ENCODE assay signal across 8 mouse cellular contexts in genomic region chr17:35021842-35022477, GRCm38 (mm10). TPM values are rescaled to one million over a fixed set of nuclear protein-coding genes. Genes with fewer than 3 reads are reported as not detected.
DNase-seq lines count a peak whose midpoint lies in the region; ATAC-seq and TF ChIP-seq lines count a peak whose summit lies in the region.

No protein-coding gene starts in this region.

- H3K9ac ChIP-seq in hindbrain, embryonic 13.5 days, result no peak overlapping the region
- no peak overlapping the region for H3K9ac ChIP-seq in embryonic facial prominence, embryonic 13.5 days
- no peak overlapping the region for H3K9ac ChIP-seq in intestine, postnatal 0 days (ENCODE audit: low read depth, low read length)

- WGBS in hindbrain, embryonic 10.5 days, result 66% methylated on average over 6 of the region's 6 CpGs
- 65% methylated on average over 6 of the region's 6 CpGs for WGBS in hindbrain, embryonic 13.5 days
- WGBS in embryonic facial prominence, embryonic 13.5 days, result 67% methylated on average over 6 of the region's 6 CpGs
- 25% methylated on average over 6 of the region's 6 CpGs for WGBS in intestine, postnatal 0 days

- peak overlapping the region; percentile 39 for H3K4me3 ChIP-seq in hindbrain, embryonic 10.5 days
- H3K4me3 ChIP-seq in hindbrain, embryonic 13.5 days, result no peak overlapping the region
- H3K4me3 ChIP-seq in embryonic facial prominence, embryonic 13.5 days, result no peak overlapping the region
- H3K4me3 ChIP-seq in intestine, postnatal 0 days (ENCODE audit: low read depth, low read length), result no peak overlapping the region

- peak overlapping the region; percentile 86 for H3K27ac ChIP-seq in hindbrain, embryonic 10.5 days
- no peak overlapping the region; the same call in 1 of the 2 replicates for H3K27ac ChIP-seq in hindbrain, embryonic 13.5 days
- H3K27ac ChIP-seq in embryonic facial prominence, embryonic 13.5 days, result peak overlapping the region; percentile 28; the same call in 1 of the 2 replicates
- no peak overlapping the region for H3K27ac ChIP-seq in intestine, postnatal 0 days (ENCODE audit: low read depth, low read length)

- peaks cover 17% of the 10 kb centered on the region for H3K36me3 ChIP-seq in hindbrain, embryonic 10.5 days
- peaks cover 12% of the 10 kb centered on the region for H3K36me3 ChIP-seq in hindbrain, embryonic 13.5 days
- peaks cover 10% of the 10 kb centered on the region for H3K36me3 ChIP-seq in embryonic facial prominence, embryonic 13.5 days
- no peaks in the 10 kb centered on the region for H3K36me3 ChIP-seq in intestine, postnatal 0 days (ENCODE audit: control insufficient read depth, insufficient read depth)

- no peak overlapping the region for H3K4me2 ChIP-seq in hindbrain, embryonic 13.5 days
- no peak overlapping the region for H3K4me2 ChIP-seq in embryonic facial prominence, embryonic 13.5 days
- no peak overlapping the region for H3K4me2 ChIP-seq in intestine, postnatal 0 days (replicated peaks; ENCODE audit: low read depth)

- no peak for DNase-seq in hindbrain, embryonic 10.5 days (ENCODE audit: low spot score)
- peak; percentile 75 for DNase-seq in lung, postnatal 10 days
- no peak for DNase-seq in urinary bladder, postnatal 25 days (ENCODE audit: low spot score)
- no peak for DNase-seq in layer of hippocampus, postnatal 36 days
- DNase-seq in embryo, embryonic 10.5 days (ENCODE audit: low spot score), result no peak

- 0 out of 2 replicates have a peak, but pooled peaks have one; percentile 16 for TF ChIP-seq CTCF in intestine, postnatal 0 days (IDR thresholded peaks at IDR 0.05; ENCODE audit: low read depth)

- no peaks in the 10 kb centered on the region for H3K9me3 ChIP-seq in hindbrain, embryonic 10.5 days
- no peaks in the 10 kb centered on the region for H3K9me3 ChIP-seq in hindbrain, embryonic 13.5 days
- H3K9me3 ChIP-seq in embryonic facial prominence, embryonic 13.5 days, result no peaks in the 10 kb centered on the region
- H3K9me3 ChIP-seq in intestine, postnatal 0 days (ENCODE audit: control insufficient read depth), result no peaks in the 10 kb centered on the region

- H3K27me3 ChIP-seq in hindbrain, embryonic 10.5 days (ENCODE audit: insufficient read depth, poor library complexity, severe bottlenecking), result no peaks in the 10 kb centered on the region
- no peaks in the 10 kb centered on the region for H3K27me3 ChIP-seq in hindbrain, embryonic 13.5 days
- no peaks in the 10 kb centered on the region for H3K27me3 ChIP-seq in embryonic facial prominence, embryonic 13.5 days
- no peaks in the 10 kb centered on the region for H3K27me3 ChIP-seq in intestine, postnatal 0 days (replicated peaks; ENCODE audit: control insufficient read depth, insufficient read depth, low read length)

- no peak for ATAC-seq in hindbrain, embryonic 13.5 days (ENCODE audit: low FRiP score)
- ATAC-seq in embryonic facial prominence, embryonic 13.5 days (ENCODE audit: insufficient number of reproducible peaks, insufficient read depth, low FRiP score, low TSS enrichment, low read depth), result no peak
- no peak for ATAC-seq in intestine, postnatal 0 days

- H3K4me1 ChIP-seq in hindbrain, embryonic 10.5 days (replicated peaks), result peaks cover 58% of the 10 kb centered on the region
- peaks cover 16% of the 10 kb centered on the region for H3K4me1 ChIP-seq in hindbrain, embryonic 13.5 days (replicated peaks)
- peaks cover 34% of the 10 kb centered on the region for H3K4me1 ChIP-seq in embryonic facial prominence, embryonic 13.5 days
- no peaks in the 10 kb centered on the region; the same call in 1 of the 2 replicates for H3K4me1 ChIP-seq in intestine, postnatal 0 days (replicated peaks; ENCODE audit: control insufficient read depth, insufficient read depth, low read length)

RNA-seq across cellular contexts. Expression of gene Vwa7, which starts 5.6 kb away (rescaled TPM):
- polyA plus RNA-seq in hindbrain, embryonic 10.5 days (2016; fragmentation: Nextera tagmentation; extraction: Ambion mirVana), result 0.10 and 0.24 TPM in 2 replicates
- polyA plus RNA-seq in hindbrain, embryonic 13.5 days (2015; fragmentation: Nextera tagmentation; extraction: Ambion mirVana), result 0.16 and 0.18 TPM in 2 replicates
- polyA plus RNA-seq in embryonic facial prominence, embryonic 13.5 days (2015; fragmentation: Nextera tagmentation; extraction: Ambion mirVana), result 0.33 and 0.38 TPM in 2 replicates
- polyA plus RNA-seq in intestine, postnatal 0 days (2015; fragmentation: Nextera tagmentation; extraction: Ambion mirVana), result 0.12 and 0.20 TPM in 2 replicates
- under 1 TPM; 0.22 to 0.33 TPM for total RNA-seq in layer of hippocampus, postnatal 36 days (2021)

RNA-seq across cellular contexts. Expression of gene Sapcd1, which starts 5.9 kb away (rescaled TPM):
- polyA plus RNA-seq in hindbrain, embryonic 10.5 days (2016; fragmentation: Nextera tagmentation; extraction: Ambion mirVana), result 5.2 and 5.6 TPM in 2 replicates
- 2.5 and 2.9 TPM in 2 replicates for polyA plus RNA-seq in hindbrain, embryonic 13.5 days (2015; fragmentation: Nextera tagmentation; extraction: Ambion mirVana)
- polyA plus RNA-seq in embryonic facial prominence, embryonic 13.5 days (2015; fragmentation: Nextera tagmentation; extraction: Ambion mirVana), result 14.2 and 19.5 TPM in 2 replicates
- 3.2 and 4.6 TPM in 2 replicates for polyA plus RNA-seq in intestine, postnatal 0 days (2015; fragmentation: Nextera tagmentation; extraction: Ambion mirVana)
- total RNA-seq in layer of hippocampus, postnatal 36 days (2021), result under 1 TPM; 0.62 to 0.94 TPM

RNA-seq across cellular contexts. Expression of gene Vars, which starts 21.2 kb away (rescaled TPM):
- 176 and 199 TPM in 2 replicates for polyA plus RNA-seq in hindbrain, embryonic 10.5 days (2016; fragmentation: Nextera tagmentation; extraction: Ambion mirVana)
- 57.3 TPM in 2 replicates for polyA plus RNA-seq in hindbrain, embryonic 13.5 days (2015; fragmentation: Nextera tagmentation; extraction: Ambion mirVana)
- polyA plus RNA-seq in embryonic facial prominence, embryonic 13.5 days (2015; fragmentation: Nextera tagmentation; extraction: Ambion mirVana), result 102 and 112 TPM in 2 replicates
- 74.0 and 84.2 TPM in 2 replicates for polyA plus RNA-seq in intestine, postnatal 0 days (2015; fragmentation: Nextera tagmentation; extraction: Ambion mirVana)
- total RNA-seq in layer of hippocampus, postnatal 36 days (2021), result 10 to 100 TPM; 45.1 to 50.1 TPM

RNA-seq across cellular contexts. Expression of gene Msh5, which starts 24.6 kb away (rescaled TPM):
- polyA plus RNA-seq in hindbrain, embryonic 10.5 days (2016; fragmentation: Nextera tagmentation; extraction: Ambion mirVana), result 3.9 and 6.4 TPM in 2 replicates
- polyA plus RNA-seq in hindbrain, embryonic 13.5 days (2015; fragmentation: Nextera tagmentation; extraction: Ambion mirVana), result 2.7 and 3.5 TPM in 2 replicates
- 3.5 and 3.6 TPM in 2 replicates for polyA plus RNA-seq in embryonic facial prominence, embryonic 13.5 days (2015; fragmentation: Nextera tagmentation; extraction: Ambion mirVana)
- 1.4 and 3.0 TPM in 2 replicates for polyA plus RNA-seq in intestine, postnatal 0 days (2015; fragmentation: Nextera tagmentation; extraction: Ambion mirVana)
- total RNA-seq in layer of hippocampus, postnatal 36 days (2021), result under 1 TPM; 0.62 to 0.73 TPM

RNA-seq across cellular contexts. Expression of gene Clic1, which starts 27.8 kb away (rescaled TPM):
- polyA plus RNA-seq in hindbrain, embryonic 10.5 days (2016; fragmentation: Nextera tagmentation; extraction: Ambion mirVana), result 232 and 239 TPM in 2 replicates
- polyA plus RNA-seq in hindbrain, embryonic 13.5 days (2015; fragmentation: Nextera tagmentation; extraction: Ambion mirVana), result 100 and 102 TPM in 2 replicates
- 243 and 254 TPM in 2 replicates for polyA plus RNA-seq in embryonic facial prominence, embryonic 13.5 days (2015; fragmentation: Nextera tagmentation; extraction: Ambion mirVana)
- 290 and 312 TPM in 2 replicates for polyA plus RNA-seq in intestine, postnatal 0 days (2015; fragmentation: Nextera tagmentation; extraction: Ambion mirVana)
- total RNA-seq in layer of hippocampus, postnatal 36 days (2021), result 10 to 100 TPM in 1 of 2 experiments, 1 to 10 TPM in 1; 6.7 to 11.5 TPM

Comparison
In these comparisons a context has a peak if more than half of its experiments do, and no peak if none do; other contexts are left out.
1. H3K27ac ChIP-seq: peak in hindbrain, embryonic 10.5 days (single experiment) and embryonic facial prominence, embryonic 13.5 days (single experiment); none in hindbrain, embryonic 13.5 days (single experiment) and intestine, postnatal 0 days (single experiment).